Mouse (Mus musculus) olfactory bulb, adult 2 months (tissue): Measurements from ENCODE around the gene Zfp952.

Source experiments
- CTCF ChIP-seq: fragments of 200-500 bp; IDR thresholded peaks from 2 replicates; pipeline ENCODE4 v1.5.1; 2012; ENCODE audit warnings: low read depth, mild to moderate bottlenecking, low read length, moderate library complexity; ENCODE audit not compliant: insufficient read depth
- POLR2A ChIP-seq: fragments of 200-500 bp; IDR thresholded peaks from 2 replicates; pipeline ENCODE4 v1.6.1; 2012; ENCODE audit warnings: mild to moderate bottlenecking, low read depth, low read length, moderate library complexity; ENCODE audit not compliant: insufficient read depth

- TF ChIP-seq CTCF, result no peak
- no peak for TF ChIP-seq POLR2A
Measured at GRCm38 (mm10) chr17:32965253-32965622, 27.7 kb upstream of the Zfp952 start.
